Mouse (Mus musculus) brain, embryonic 18.5 days (tissue): ENCODE measurements at regions not wholly inside any gene's neighbourhood (a gene's known extent, or its start where the extent isn't known, plus 50 kb on each side); places are given as distances from the start of the nearest gene placed in this dataset.

Experiments used
- DNase-seq: peaks from one replicate; pipeline ENCODE4 v3.0.0-alpha.2; 2012; ENCODE audit warnings: low read depth, low spot score

- no peak for DNase-seq
Measured at GRCm38 (mm10) chr13:28409609-28409902, 152.2 kb downstream of the Gm11361 start.

- no peak for DNase-seq
Measured at GRCm38 (mm10) chr13:28408868-28409608, 151.7 kb downstream of the Gm11361 start.

- DNase-seq = no peak
Measured at GRCm38 (mm10) chr13:28400459-28400858, 143.1 kb downstream of the Gm11361 start.
